Mouse (Mus musculus): ENCODE data around the gene Vmn2r63.
"Not testable (repeated sequence)": the region's sequence is repeated elsewhere in the genome, so short reads cannot be mapped to it uniquely, and the experiment has no call there.

Vmn2r63 gene

DNA sequence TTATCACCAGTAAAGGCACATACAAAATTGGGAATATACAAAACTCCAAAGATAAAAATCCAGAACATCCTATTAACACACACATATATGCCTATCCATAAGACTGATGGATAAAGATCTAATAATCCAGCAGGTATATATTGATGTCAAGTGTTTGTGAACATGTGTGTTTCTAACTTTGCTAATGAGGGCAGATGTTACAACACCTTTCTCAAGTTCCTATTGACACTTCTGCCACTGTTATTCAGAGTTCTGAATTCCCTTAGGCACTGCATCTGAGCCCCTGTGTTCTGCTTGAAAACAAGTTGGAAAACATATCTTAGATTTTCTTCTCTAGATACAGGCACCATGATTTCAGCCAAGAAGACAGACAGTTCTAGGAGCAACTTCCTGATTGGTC is at the start of gene Vmn2r63:
Gene Vmn2r63, minus strand, starts transcription at position 101 of the 400 bp plus-strand sequence.
- DNase-seq, result not testable (repeated sequence)

DNA sequence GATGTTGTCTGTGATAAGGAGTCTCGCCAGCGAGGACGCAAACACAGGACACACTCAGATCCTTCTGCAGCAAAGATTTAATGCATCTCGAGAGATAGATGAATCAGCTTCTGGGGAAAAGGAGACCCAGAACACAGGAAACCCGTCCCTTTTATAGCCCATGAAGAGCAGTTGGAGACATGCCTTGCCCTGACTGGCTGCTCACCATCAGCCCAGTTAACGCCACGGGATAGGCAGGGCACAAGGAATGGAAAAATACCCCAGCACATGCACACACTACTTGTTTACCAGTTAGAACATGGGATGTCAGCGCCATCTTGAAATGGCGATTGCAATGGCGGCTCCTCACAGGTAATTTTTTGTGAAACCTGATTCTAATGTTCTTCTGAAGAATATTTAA is 47.1 kb upstream of the Vmn2r63 start:
- DNase-seq, result peak; percentile 29

DNA sequence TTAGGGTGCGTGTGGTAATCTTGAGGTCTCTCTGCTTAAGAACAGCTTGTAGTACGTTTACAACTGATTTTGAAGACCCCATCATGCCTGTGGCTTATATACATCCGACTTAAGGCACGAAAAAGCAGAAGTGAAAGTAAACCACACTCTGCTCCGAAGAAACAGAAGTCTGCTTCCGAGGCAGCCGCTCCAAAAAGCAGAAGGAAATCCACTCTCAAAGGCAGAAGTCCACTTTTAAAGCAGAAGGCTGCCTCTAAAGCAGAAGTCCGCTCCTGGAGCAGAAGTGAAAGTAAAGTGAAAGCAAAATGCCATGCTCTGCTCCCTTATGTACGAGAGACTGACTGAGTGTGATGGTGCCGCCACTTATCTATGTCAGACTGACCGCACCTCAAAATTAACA is 46.5 kb upstream of the Vmn2r63 start:
- peak; percentile 92 for DNase-seq

DNA sequence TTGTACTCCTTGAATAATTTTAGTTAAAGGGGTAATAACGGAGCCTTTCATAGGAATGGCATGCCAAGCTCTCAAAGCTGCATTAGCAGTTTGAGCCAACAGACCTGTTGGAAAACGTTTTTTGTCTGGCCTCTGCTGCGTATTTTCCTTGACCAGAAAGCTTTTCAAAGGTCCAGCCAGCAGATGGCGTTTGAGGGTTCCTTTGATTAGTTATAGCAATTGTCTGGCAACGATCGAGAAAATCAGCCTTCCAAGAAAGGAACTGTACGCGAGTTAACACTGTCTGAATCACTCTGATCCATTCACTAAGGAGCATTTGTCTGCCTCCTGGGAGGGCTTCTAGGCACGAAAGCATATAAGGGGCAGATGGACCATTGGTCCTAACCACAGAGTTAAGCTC is 31.6 kb upstream of the Vmn2r63 start:
- no peak for DNase-seq

DNA sequence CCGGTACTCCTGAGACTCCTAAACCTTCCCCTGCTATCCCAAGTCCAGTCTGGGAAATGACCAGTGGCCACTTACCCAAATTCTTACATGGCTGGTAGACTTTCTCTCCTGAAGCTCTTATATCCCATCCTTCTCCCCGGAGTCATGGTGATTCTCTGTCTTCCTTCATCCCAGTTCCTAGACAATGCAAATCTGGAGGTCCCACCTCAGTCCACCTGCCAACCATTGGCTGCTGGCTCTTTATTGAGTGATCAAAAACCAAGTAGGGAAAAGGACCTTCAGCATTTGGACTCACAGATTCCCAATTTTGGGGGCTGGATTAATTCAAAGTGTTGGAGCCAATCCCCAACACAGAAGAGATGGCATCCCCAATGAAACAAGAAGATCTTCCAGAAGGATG is 35.6 kb downstream of the Vmn2r63 start:
- peak; percentile 91 for DNase-seq

DNA sequence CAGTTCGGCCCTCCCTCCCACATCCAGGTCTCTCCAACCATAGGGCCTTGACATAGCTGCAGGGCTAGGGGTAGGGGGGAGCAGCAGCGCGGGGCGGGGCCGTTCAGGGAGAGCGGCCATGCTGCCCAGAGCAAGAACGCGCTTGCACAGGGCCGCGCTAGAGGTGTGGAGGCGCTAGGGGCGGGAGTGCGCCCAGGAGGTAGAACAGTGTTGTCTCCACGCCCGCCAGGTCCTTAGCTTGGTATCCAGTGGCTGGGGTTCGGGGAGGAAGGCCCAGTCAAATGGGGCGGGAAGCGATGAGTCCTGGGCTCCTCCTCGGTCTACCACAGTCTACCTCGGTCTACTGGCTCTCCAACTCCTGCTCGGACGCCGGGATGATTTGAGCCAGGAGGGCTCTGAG is 55.5 kb downstream of the Vmn2r63 start:
- no peak for DNase-seq

DNA sequence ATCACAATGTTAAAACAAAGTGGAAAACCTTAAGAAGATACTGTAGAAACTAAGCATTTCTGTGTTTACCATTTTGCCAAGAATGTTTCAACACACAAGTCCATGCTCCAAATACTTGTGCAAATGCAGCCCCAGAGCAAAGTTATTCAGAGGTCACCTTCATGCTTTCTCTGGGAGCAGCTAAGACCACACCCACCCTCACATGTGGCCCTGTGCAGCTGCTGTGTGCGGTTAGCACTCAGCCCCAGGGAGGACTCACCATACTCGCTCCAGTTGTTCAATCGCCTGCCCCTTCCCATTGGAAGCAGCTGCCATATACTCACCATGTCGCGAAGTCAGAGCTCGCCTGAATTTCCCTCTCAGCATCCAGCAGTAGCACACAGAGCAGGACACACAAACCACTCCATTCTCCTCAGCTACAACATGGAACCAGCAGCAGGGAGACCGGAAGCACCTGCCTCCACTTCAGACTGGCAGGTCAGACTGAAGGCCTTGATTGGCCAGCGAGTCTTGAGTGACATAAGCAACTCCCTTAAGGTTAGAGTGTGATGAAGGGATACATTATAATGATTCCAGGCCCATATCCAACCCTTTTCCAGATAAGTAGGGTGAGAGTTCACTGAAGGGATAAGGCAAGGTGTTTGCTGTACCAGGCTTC is 66.7 kb downstream of the Vmn2r63 start, which contains the start of gene Gm2381:
Gene Gm2381, minus strand, starts transcription at position 434 of the 658 bp plus-strand sequence.
- not testable (repeated sequence) for DNase-seq
